Mouse (Mus musculus) heart, postnatal 0 days (tissue): Measurements from ENCODE around the gene Calhm1.

Experiments used
- CTCF ChIP-seq: IDR thresholded peaks from 2 replicates; pipeline ENCODE4 v1.5.1; 2016; ENCODE audit warnings: antibody characterized with exemption, control low read depth, low read depth
- EP300 ChIP-seq: IDR thresholded peaks from 2 replicates; pipeline ENCODE4 v1.6.1; 2016; ENCODE audit warnings: antibody characterized with exemption, low read depth

DNA sequence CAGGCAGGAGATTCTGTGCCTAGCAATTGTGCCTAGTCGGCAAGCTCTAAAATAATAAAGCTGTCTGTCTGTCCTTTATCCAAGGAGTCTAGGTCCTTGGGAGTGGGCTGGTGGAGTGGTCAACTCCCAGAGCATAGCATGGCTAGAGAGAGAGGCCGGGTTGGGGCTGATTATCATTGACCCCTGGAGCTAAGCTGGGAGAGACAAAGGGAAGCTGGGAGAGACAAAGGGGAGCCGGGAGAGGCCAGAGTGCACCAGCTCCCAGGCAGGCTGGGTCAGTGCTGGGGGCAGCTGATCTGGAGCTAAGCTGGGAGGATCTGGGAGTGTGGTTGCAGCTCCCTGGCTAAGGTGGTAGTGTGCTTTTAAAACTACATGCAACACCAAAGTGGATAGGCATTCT is 22.7 kb upstream of the Calhm1 start:
- TF ChIP-seq EP300: no peak
- TF ChIP-seq CTCF: no peak
